ENCODE assay signal across 24 mouse cellular contexts in the genomic region with DNA sequence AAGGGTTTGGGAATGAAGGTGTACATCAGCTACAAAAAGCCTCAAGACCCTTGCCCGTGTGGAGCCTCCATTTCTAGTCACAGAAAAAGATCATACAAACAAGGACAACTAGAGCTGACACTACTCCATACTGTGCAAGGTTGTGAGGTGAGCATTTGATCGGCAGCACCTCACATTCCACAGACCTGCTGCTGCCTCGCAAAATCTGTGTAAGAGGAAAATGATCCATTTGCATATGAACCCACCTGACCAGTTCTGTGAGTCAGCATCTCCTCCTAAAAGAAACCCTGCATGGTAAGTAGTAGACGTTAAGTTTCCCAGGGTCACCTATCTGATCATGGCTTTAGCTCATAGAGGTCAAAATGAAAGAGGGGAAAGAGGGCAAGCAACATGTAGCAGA.
DNase-seq lines count a peak whose midpoint lies in the region; TF ChIP-seq lines count a peak whose summit lies in the region.
"Had no signal": no experiment of that assay in that cellular context is flagged by ENCODE, and none has a peak within 500 bp of the region (broad histone marks: within the 10 kb centered on the region; RNA-seq: fewer than 3 reads in every experiment).

No protein-coding gene starts in this region.

- TF ChIP-seq POLR2A in kidney, adult 2 months (IDR thresholded peaks at IDR 0.05; ENCODE audit: low read depth, low read length), result no peak

- peaks cover 8% of the 10 kb centered on the region for H3K4me1 ChIP-seq in kidney, adult 2 months (ENCODE audit: control insufficient read depth, insufficient read depth, low read length)
- H3K4me1 ChIP-seq: embryonic facial prominence, embryonic 13.5 days; forebrain, embryonic 10.5 days; forebrain, embryonic 13.5 days; heart, embryonic 10.5 days; heart, embryonic 13.5 days had no signal

- no peak overlapping the region for H3K4me3 ChIP-seq in kidney, adult 2 months (ENCODE audit: insufficient read depth, low read depth, low read length)
- H3K4me3 ChIP-seq: embryonic facial prominence, embryonic 13.5 days; forebrain, embryonic 10.5 days; forebrain, embryonic 13.5 days; heart, adult 2 months; heart, embryonic 10.5 days; heart, embryonic 13.5 days had no signal

- no peak for TF ChIP-seq CTCF in kidney, adult 2 months (conservative IDR thresholded peaks at IDR 0.05; ENCODE audit: insufficient read depth, insufficient read length, low read depth, low read length)

- WGBS in kidney, adult 2 months, result 49% methylated on average over 4 of the region's 4 CpGs

- DNase-seq in kidney, adult 2 months, result peak; percentile 44
- DNase-seq in kidney, adult 9 months, result no peak
- DNase-seq in kidney, postnatal 14 days, result peak; percentile 32
- DNase-seq in kidney, adult 18-20 months, result no peak
- DNase-seq in urinary bladder, postnatal 14 days (ENCODE audit: low spot score), result peak; percentile 19
- no peak for DNase-seq in urinary bladder, postnatal 4 days (ENCODE audit: low spot score in 2 of 2)
- DNase-seq in kidney, postnatal 36 days, result peak; percentile 6 to 24
- no peak for DNase-seq in cerebellum, adult 8-10 months
- DNase-seq: adrenal gland, adult 8-10 months; adrenal gland, postnatal 25 days; cerebellum, adult 11-12 months; cerebellum, adult 9-10 months; cerebellum, postnatal 14 days; gastrocnemius, postnatal 10 days; gastrocnemius, postnatal 36 days; heart, adult 2 months; heart, postnatal 14 days; heart, postnatal 4 days had no signal

- H3K36me3 ChIP-seq in kidney, adult 2 months (ENCODE audit: control insufficient read depth, insufficient read depth, low read length), result no peaks in the 10 kb centered on the region
- H3K36me3 ChIP-seq: embryonic facial prominence, embryonic 13.5 days; forebrain, embryonic 10.5 days; heart, embryonic 10.5 days; heart, embryonic 13.5 days had no signal

- no peak overlapping the region for H3K27ac ChIP-seq in kidney, adult 2 months (ENCODE audit: insufficient read depth, low read depth, low read length)
- H3K27ac ChIP-seq: embryonic facial prominence, embryonic 13.5 days; forebrain, embryonic 10.5 days; forebrain, embryonic 13.5 days; heart, adult 2 months; heart, embryonic 10.5 days; heart, embryonic 13.5 days; hindbrain, embryonic 14.5 days had no signal

- no peaks in the 10 kb centered on the region for H3K27me3 ChIP-seq in kidney, adult 2 months (replicated peaks; ENCODE audit: control insufficient read depth, insufficient read depth, low read length)
- H3K27me3 ChIP-seq: embryonic facial prominence, embryonic 13.5 days; forebrain, embryonic 13.5 days; heart, embryonic 13.5 days had no signal

Comparison
In these comparisons a context has a peak if more than half of its experiments do, and no peak if none do; other contexts are left out.
1. DNase-seq: peak in kidney, adult 2 months (single experiment), kidney, postnatal 14 days (single experiment), urinary bladder, postnatal 14 days (single experiment) and kidney, postnatal 36 days (2 of 2); none in kidney, adult 9 months (single experiment), kidney, adult 18-20 months (single experiment), urinary bladder, postnatal 4 days (0 of 2) and cerebellum, adult 8-10 months (single experiment).